ENCODE assay signal across 8 mouse cellular contexts in the genomic region with DNA sequence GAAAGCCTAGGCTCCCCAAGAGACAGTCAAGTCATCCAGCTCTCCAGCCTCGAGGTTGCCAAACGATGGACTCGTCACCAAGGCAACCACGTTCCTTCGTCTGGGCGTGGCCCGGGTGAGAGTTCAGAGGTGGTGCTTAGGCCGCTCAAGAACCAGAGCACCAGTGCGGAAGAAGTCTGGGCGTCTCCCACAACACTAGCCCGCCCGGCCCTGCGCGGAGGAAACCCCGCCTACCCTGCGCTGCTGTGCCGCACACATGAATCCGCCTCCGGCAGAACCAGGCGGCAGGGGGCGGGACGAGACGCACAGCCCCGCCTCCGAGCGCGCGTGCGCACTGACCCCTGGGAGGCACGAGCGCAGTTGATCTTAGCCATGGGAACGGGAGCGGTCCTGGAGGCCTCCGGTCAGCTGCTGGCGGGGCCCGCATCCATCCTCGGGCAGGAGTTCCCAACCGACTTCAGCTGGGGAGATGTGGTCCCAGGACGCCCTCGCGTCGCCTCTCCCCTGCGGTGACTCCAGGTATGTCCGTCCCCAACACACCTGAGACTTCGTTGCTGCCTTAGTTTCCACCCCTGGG. TPM values are rescaled to one million over a fixed set of nuclear protein-coding genes. Genes with fewer than 3 reads are reported as not detected.
DNase-seq lines count a peak whose midpoint lies in the region; ATAC-seq and TF ChIP-seq lines count a peak whose summit lies in the region.

A gene (plus strand): TSS at position 363 of the 577 bp plus-strand sequence.

- no peaks in the 10 kb centered on the region for H3K36me3 ChIP-seq in embryonic facial prominence, embryonic 14.5 days (ENCODE audit: control insufficient read depth, insufficient read depth, low read length)
- H3K36me3 ChIP-seq in heart, adult 2 months (ENCODE audit: control insufficient read depth, insufficient read depth, low read length) = no peaks in the 10 kb centered on the region; the same call in 1 of the 2 replicates
- H3K36me3 ChIP-seq in limb, embryonic 13.5 days = peaks cover 4% of the 10 kb centered on the region; the same call in 1 of the 2 replicates
- H3K36me3 ChIP-seq in midbrain, embryonic 16.5 days (ENCODE audit: control insufficient read depth, insufficient read depth, low read length) = no peaks in the 10 kb centered on the region

- H3K4me1 ChIP-seq in embryonic facial prominence, embryonic 14.5 days (ENCODE audit: control insufficient read depth, insufficient read depth, low read length) = peaks cover 6% of the 10 kb centered on the region
- no peaks in the 10 kb centered on the region; the same call in 1 of the 2 replicates for H3K4me1 ChIP-seq in heart, adult 2 months (ENCODE audit: control insufficient read depth, insufficient read depth, low read length)
- peaks cover 17% of the 10 kb centered on the region for H3K4me1 ChIP-seq in limb, embryonic 13.5 days
- peaks cover 13% of the 10 kb centered on the region for H3K4me1 ChIP-seq in midbrain, embryonic 16.5 days (ENCODE audit: control insufficient read depth, insufficient read depth, low read length)

- peak; percentile 33 for TF ChIP-seq CTCF in heart, adult 2 months (IDR thresholded peaks at IDR 0.05)

- WGBS in embryonic facial prominence, embryonic 14.5 days = under 1% methylated on average over 37 of the region's 45 CpGs
- under 1% methylated on average over 45 of the region's 45 CpGs for WGBS in heart, adult 2 months
- under 1% methylated on average over 45 of the region's 45 CpGs for WGBS in limb, embryonic 13.5 days
- WGBS in midbrain, embryonic 16.5 days = 0% methylated on average over 45 of the region's 45 CpGs

- peak within 1 kb of the TSS; percentile 71 for H3K4me3 ChIP-seq in embryonic facial prominence, embryonic 14.5 days (ENCODE audit: low read depth, low read length)
- peak within 1 kb of the TSS; percentile 71 for H3K4me3 ChIP-seq in heart, adult 2 months
- H3K4me3 ChIP-seq in limb, embryonic 13.5 days = peak within 1 kb of the TSS; percentile 58
- H3K4me3 ChIP-seq in midbrain, embryonic 16.5 days (ENCODE audit: low read depth, low read length) = peak within 1 kb of the TSS; percentile 77

- TF ChIP-seq POLR2A in heart, adult 2 months (IDR thresholded peaks at IDR 0.05; ENCODE audit: insufficient read depth, low read depth, low read length) = peak; percentile 78

- H3K4me2 ChIP-seq in embryonic facial prominence, embryonic 14.5 days (ENCODE audit: low read depth, low read length) = peak within 1 kb of the TSS; percentile 75
- H3K4me2 ChIP-seq in limb, embryonic 13.5 days (replicated peaks) = peak within 1 kb of the TSS; percentile 71
- H3K4me2 ChIP-seq in midbrain, embryonic 16.5 days (ENCODE audit: low read length) = peak within 1 kb of the TSS; percentile 65

- peak; percentile 99 for DNase-seq in 3T3-L1 (ENCODE audit: low read depth, low spot score)
- DNase-seq in adrenal gland, postnatal 4 days (ENCODE audit: low spot score in 2 of 2) = peak; percentile 92 to 96
- DNase-seq in embryonic facial prominence, embryonic 14.5 days (ENCODE audit: low spot score) = peak; percentile 98
- DNase-seq in heart, adult 2 months = peak; percentile 99
- peak; percentile 97 to 98 for DNase-seq in kidney, adult 8-10 months
- peak; percentile 77 to 94 for DNase-seq in spleen, postnatal 10 days (ENCODE audit: low spot score in 2 of 2)

- intact Hi-C loops in heart, adult 2 months (cut with DNase I) = loop anchor here (2.0 to 10.0 kb wide), 3 partner anchors 129 to 451 kb away; a partner anchor contains a TSS

- H3K27me3 ChIP-seq in embryonic facial prominence, embryonic 14.5 days (replicated peaks; ENCODE audit: control insufficient read depth, insufficient read depth, low read length) = no peaks in the 10 kb centered on the region
- H3K27me3 ChIP-seq in heart, adult 2 months (ENCODE audit: control insufficient read depth, insufficient read depth, low read length) = no peaks in the 10 kb centered on the region
- H3K27me3 ChIP-seq in limb, embryonic 13.5 days = no peaks in the 10 kb centered on the region
- H3K27me3 ChIP-seq in midbrain, embryonic 16.5 days (ENCODE audit: control insufficient read depth, insufficient read depth, low read depth, low read length) = no peaks in the 10 kb centered on the region

- peak within 1 kb of the TSS; percentile 78 for H3K9ac ChIP-seq in embryonic facial prominence, embryonic 14.5 days (ENCODE audit: low read depth, low read length)
- H3K9ac ChIP-seq in heart, adult 2 months (ENCODE audit: low read depth, low read length) = peak within 1 kb of the TSS; percentile 83
- peak within 1 kb of the TSS; percentile 78 for H3K9ac ChIP-seq in limb, embryonic 13.5 days
- peak within 1 kb of the TSS; percentile 83 for H3K9ac ChIP-seq in midbrain, embryonic 16.5 days (ENCODE audit: low read depth, low read length)

- ATAC-seq in embryonic facial prominence, embryonic 14.5 days (ENCODE audit: low read depth) = peak; percentile 99
- peak; percentile 99 for ATAC-seq in limb, embryonic 13.5 days (ENCODE audit: low FRiP score, low read depth)
- peak; percentile 99 for ATAC-seq in midbrain, embryonic 16.5 days

- H3K27ac ChIP-seq in embryonic facial prominence, embryonic 14.5 days (replicated peaks; ENCODE audit: low read depth, low read length) = peak within 1 kb of the TSS; percentile 66
- H3K27ac ChIP-seq in heart, adult 2 months = peak within 1 kb of the TSS; percentile 59
- H3K27ac ChIP-seq in limb, embryonic 13.5 days = peak within 1 kb of the TSS; percentile 22; the same call in 1 of the 2 replicates
- H3K27ac ChIP-seq in midbrain, embryonic 16.5 days (ENCODE audit: low read length) = peak within 1 kb of the TSS; percentile 70

- peak; percentile 30; the same call in 1 of the 2 replicates for TF ChIP-seq EP300 in heart, adult 2 months (IDR thresholded peaks at IDR 0.05; ENCODE audit: insufficient read depth, low read depth, low read length)

- H3K79me2 ChIP-seq in heart, adult 2 months (replicated peaks; ENCODE audit: control insufficient read depth, insufficient read depth, low read length) = no peaks in the 10 kb centered on the region

- no peaks in the 10 kb centered on the region for H3K9me3 ChIP-seq in embryonic facial prominence, embryonic 14.5 days (ENCODE audit: control insufficient read depth, low read length)
- no peaks in the 10 kb centered on the region for H3K9me3 ChIP-seq in limb, embryonic 13.5 days
- no peaks in the 10 kb centered on the region for H3K9me3 ChIP-seq in midbrain, embryonic 16.5 days (replicated peaks; ENCODE audit: control insufficient read depth, low read length, poor library complexity, severe bottlenecking)

RNA-seq across cellular contexts. Expression of the gene that starts here (rescaled TPM):
- 1 to 10 TPM; 8.5 to 8.9 TPM for total RNA-seq in adrenal gland, postnatal 4 days (2021)
- polyA plus RNA-seq in embryonic facial prominence, embryonic 14.5 days (2014; fragmentation: Nextera tagmentation; extraction: Ambion mirVana) = 12.4 and 13.6 TPM in 2 replicates
- 1 to 10 TPM; 3.4 to 3.6 TPM for total RNA-seq in heart, adult 2 months (2021)
- polyA plus RNA-seq in heart, adult 2 months (2012; rRNA removed) = 2.4 and 4.2 TPM in 2 replicates
- polyA plus RNA-seq in limb, embryonic 13.5 days (2015; fragmentation: Nextera tagmentation; extraction: Ambion mirVana) = 12.9 and 14.5 TPM in 2 replicates
- 27.4 and 28.6 TPM in 2 replicates for polyA plus RNA-seq in midbrain, embryonic 16.5 days (2015; fragmentation: Nextera tagmentation; extraction: Ambion mirVana)

Comparison
In these comparisons a context has a peak if more than half of its experiments do, and no peak if none do; other contexts are left out.
1. Peak in every context shown above with its lines: DNase-seq, ATAC-seq, H3K4me3 ChIP-seq and H3K27ac ChIP-seq.